Mouse (Mus musculus): Measurements from ENCODE around the gene Mbd3. TPM values are rescaled to one million over a fixed set of nuclear protein-coding genes. Genes with fewer than 3 reads are reported as not detected.

Gene Mbd3
- polyA plus RNA-seq, 2 experiments: 44.3 to 79.5 TPM

DNA sequence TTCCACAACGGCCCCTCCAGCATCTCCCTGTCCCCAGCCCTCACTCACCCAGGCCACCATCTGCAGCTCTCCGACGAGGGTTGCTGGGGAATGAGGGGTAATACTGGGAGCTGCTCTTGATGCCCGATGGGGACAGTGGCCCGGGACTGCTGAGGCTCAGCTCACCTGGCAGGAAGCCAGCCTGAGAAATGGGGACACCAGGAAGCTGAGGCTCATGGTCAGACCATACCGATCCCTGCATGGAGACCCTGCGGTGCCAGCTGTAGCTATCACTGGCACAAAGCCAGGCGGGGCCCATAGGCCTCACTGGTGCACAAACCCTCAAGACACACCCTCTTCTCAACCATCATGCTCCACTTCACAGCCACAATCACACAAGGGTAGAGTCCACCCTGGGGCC, 20.1 kb upstream of the Mbd3 start:
- 72% methylated on average over 8 of the region's 8 CpGs for WGBS (ENCODE audit: insufficient replicate concordance)
- DNase-seq (ENCODE audit: low read depth in 3 of 3, low spot score in 3 of 3): no peak
- 0 out of 4 replicates have a peak overlapping the region, but pooled peaks of 1 of the 2 experiments have one; percentile 9 for H3K4me3 ChIP-seq (ENCODE audit: insufficient read depth in 1 of 2, low read depth in 2 of 2, low read length in 2 of 2)
- peak overlapping the region; percentile 16 for H3K27ac ChIP-seq
- peak overlapping the region; percentile 14; the same call in 1 of the 2 replicates for H3K9ac ChIP-seq (replicated peaks)
- H3K27me3 ChIP-seq (ENCODE audit: control insufficient read depth, insufficient read depth, low read length): no peaks in the 10 kb centered on the region
- H3K36me3 ChIP-seq (replicated peaks; ENCODE audit: control insufficient read depth, insufficient read depth, low read depth): peaks cover 71% of the 10 kb centered on the region
- H3K9me3 ChIP-seq (ENCODE audit: control insufficient read depth, low read length): no peaks in the 10 kb centered on the region
- peak overlapping the region; percentile 85 for H3K4me2 ChIP-seq (ENCODE audit: low read depth)
- ATAC-seq (ENCODE audit: insufficient read depth): no peak
- no peak for TF ChIP-seq CTCF (IDR thresholded peaks at IDR 0.05; ENCODE audit: low read depth)
- no peak for TF ChIP-seq EP300 (IDR thresholded peaks at IDR 0.05; ENCODE audit: low read depth)
- H3K4me1 ChIP-seq (replicated peaks; ENCODE audit: control insufficient read depth in 2 of 2, insufficient read depth in 2 of 2, low read length in 1 of 2): peaks cover 60 to 62% of the 10 kb centered on the region in 2 experiments

DNA sequence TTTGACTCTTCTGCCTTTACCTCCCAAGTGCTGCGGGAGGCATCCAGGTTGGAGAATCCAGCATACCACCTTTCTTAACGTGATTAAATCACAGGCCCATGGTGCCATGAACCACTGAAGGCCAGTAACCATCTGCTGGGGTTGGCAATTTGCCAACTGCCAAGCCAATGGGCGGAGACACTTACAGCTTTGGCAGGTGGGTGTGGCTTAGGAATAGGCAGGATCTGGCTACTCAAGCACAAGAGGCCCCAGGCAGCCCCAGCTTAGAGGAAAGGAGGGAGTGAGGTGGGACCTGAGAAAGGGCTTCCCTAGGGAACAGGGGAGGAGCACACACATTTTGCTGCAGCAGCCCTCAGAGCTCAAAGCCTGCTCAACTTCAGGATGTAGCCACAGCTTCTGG, 19.0 kb upstream of the Mbd3 start:
- ATAC-seq (ENCODE audit: insufficient read depth) (no peak), DNase-seq (ENCODE audit: low read depth in 3 of 3, low spot score in 3 of 3) (peak; percentile 54 to 66 (median 55))
- H3K4me3 ChIP-seq (ENCODE audit: insufficient read depth in 1 of 2, low read depth in 2 of 2, low read length in 2 of 2): no peak overlapping the region
- TF ChIP-seq CTCF (IDR thresholded peaks at IDR 0.05; ENCODE audit: low read depth) (no peak), EP300 (IDR thresholded peaks at IDR 0.05; ENCODE audit: low read depth) (no peak)
- no peaks in the 10 kb centered on the region for H3K27me3 ChIP-seq (ENCODE audit: control insufficient read depth, insufficient read depth, low read length)
- H3K36me3 ChIP-seq (replicated peaks; ENCODE audit: control insufficient read depth, insufficient read depth, low read depth): peaks cover 81% of the 10 kb centered on the region
- H3K4me2 ChIP-seq (ENCODE audit: low read depth): peak overlapping the region; percentile 85
- H3K27ac ChIP-seq: peak overlapping the region; percentile 16
- H3K4me1 ChIP-seq (replicated peaks; ENCODE audit: control insufficient read depth in 2 of 2, insufficient read depth in 2 of 2, low read length in 1 of 2): peaks cover 49 to 50% of the 10 kb centered on the region in 2 experiments
- 66% methylated on average over 3 of the region's 3 CpGs for WGBS (ENCODE audit: insufficient replicate concordance)
- peak overlapping the region; percentile 14 for H3K9ac ChIP-seq (replicated peaks)
- no peaks in the 10 kb centered on the region for H3K9me3 ChIP-seq (ENCODE audit: control insufficient read depth, low read length)

DNA sequence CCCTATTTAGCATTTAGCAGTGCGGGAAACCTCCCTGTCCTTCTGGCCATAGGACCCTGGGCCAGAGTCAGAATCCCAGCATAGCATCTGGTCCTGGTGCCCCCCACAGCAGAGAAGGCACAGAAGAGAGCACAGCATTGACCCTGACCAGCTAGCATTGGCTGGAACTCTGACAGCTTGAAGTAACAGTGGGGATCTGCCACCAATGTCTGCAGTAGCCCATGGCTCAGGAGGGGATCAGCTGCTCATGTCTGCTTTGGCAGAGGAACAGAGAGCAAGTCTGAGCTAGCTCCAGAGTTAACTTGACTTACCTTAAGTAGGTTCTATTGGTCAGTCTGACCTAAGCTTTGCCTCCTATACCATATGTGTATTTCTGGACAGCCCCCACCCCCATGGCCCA, 18.5 kb upstream of the Mbd3 start:
- no peak overlapping the region for H3K4me2 ChIP-seq (ENCODE audit: low read depth)

DNA sequence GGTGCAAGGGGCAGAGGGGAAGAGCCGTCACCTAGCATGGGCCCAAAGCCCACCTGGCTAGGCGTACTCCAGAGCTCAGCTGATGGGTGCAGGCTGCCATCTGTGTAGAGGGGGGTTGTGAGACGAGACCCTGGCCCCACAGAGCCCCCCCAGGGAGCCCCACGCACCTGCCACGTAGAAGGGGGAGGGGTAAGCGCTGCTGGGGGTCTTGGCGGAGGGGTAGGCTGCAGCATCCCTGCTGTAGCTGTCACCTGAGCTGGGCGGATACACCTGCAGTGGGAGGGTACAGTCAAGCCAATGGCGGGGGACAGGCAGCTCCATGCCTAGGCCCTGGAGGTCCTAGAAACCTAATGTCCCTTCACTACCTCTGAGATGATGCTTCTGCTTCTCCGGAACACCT, 18.0 kb upstream of the Mbd3 start:
- Histone ChIP-seq H3K4me1 (replicated peaks; ENCODE audit: control insufficient read depth in 2 of 2, insufficient read depth in 2 of 2, low read length in 1 of 2) (peaks cover 40 to 41% of the 10 kb centered on the region in 2 experiments), H3K9me3 (ENCODE audit: control insufficient read depth, low read length) (no peaks in the 10 kb centered on the region), H3K27me3 (ENCODE audit: control insufficient read depth, insufficient read depth, low read length) (no peaks in the 10 kb centered on the region), H3K4me2 (ENCODE audit: low read depth) (no peak overlapping the region), H3K27ac (no peak overlapping the region), H3K9ac (replicated peaks) (no peak overlapping the region), H3K4me3 (ENCODE audit: insufficient read depth in 1 of 2, low read depth in 2 of 2, low read length in 2 of 2) (no peak overlapping the region), H3K36me3 (replicated peaks; ENCODE audit: control insufficient read depth, insufficient read depth, low read depth) (peaks cover 90% of the 10 kb centered on the region)
- ATAC-seq (ENCODE audit: insufficient read depth): no peak
- TF ChIP-seq CTCF (IDR thresholded peaks at IDR 0.05; ENCODE audit: low read depth) (no peak), EP300 (IDR thresholded peaks at IDR 0.05; ENCODE audit: low read depth) (no peak)
- WGBS (ENCODE audit: insufficient replicate concordance): 92% methylated on average over 10 of the region's 10 CpGs
- no peak for DNase-seq (ENCODE audit: low read depth in 3 of 3, low spot score in 3 of 3)

More for the DNA sequence above, 18.5 kb upstream of the Mbd3 start:
- ATAC-seq (ENCODE audit: insufficient read depth) (no peak), DNase-seq (ENCODE audit: low read depth in 3 of 3, low spot score in 3 of 3) (no peak)
- H3K27ac ChIP-seq: peak overlapping the region; percentile 46; the same call in 1 of the 2 replicates
- H3K9ac ChIP-seq (replicated peaks): no peak overlapping the region
- TF ChIP-seq EP300 (IDR thresholded peaks at IDR 0.05; ENCODE audit: low read depth) (no peak), CTCF (IDR thresholded peaks at IDR 0.05; ENCODE audit: low read depth) (no peak)
- H3K36me3 ChIP-seq (replicated peaks; ENCODE audit: control insufficient read depth, insufficient read depth, low read depth): peaks cover 85% of the 10 kb centered on the region
- peaks cover 45 to 46% of the 10 kb centered on the region in 2 experiments for H3K4me1 ChIP-seq (replicated peaks; ENCODE audit: control insufficient read depth in 2 of 2, insufficient read depth in 2 of 2, low read length in 1 of 2)
- H3K9me3 ChIP-seq (ENCODE audit: control insufficient read depth, low read length): no peaks in the 10 kb centered on the region
- 89% methylated on average over 1 of the region's 1 CpGs for WGBS (ENCODE audit: insufficient replicate concordance)
- no peak overlapping the region for H3K4me3 ChIP-seq (ENCODE audit: insufficient read depth in 1 of 2, low read depth in 2 of 2, low read length in 2 of 2)
- H3K27me3 ChIP-seq (ENCODE audit: control insufficient read depth, insufficient read depth, low read length): no peaks in the 10 kb centered on the region

DNA sequence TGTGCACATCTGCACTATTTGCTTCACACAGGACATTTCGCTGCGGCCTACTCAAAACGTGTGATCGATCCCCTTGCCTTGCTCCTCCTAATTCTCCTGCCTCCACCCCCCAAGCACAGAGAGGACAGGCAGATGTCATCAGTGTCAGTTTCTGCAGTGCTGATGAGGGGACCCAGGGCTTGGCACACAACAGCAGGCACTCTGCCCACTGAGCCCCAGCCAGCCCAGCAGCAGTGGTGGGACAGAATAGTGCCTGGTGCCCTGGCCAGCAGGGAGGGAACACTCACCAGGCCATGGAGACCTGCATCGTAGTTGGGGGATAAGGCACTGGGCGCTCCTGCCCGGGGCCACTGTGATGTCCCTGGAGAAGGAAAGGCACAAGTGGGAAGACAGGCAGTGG, 16.2 kb upstream of the Mbd3 start:
- no peak overlapping the region for H3K9ac ChIP-seq (replicated peaks)
- no peak for DNase-seq (ENCODE audit: low read depth in 3 of 3, low spot score in 3 of 3)
- no peak overlapping the region for H3K4me3 ChIP-seq (ENCODE audit: insufficient read depth in 1 of 2, low read depth in 2 of 2, low read length in 2 of 2)
- H3K36me3 ChIP-seq (replicated peaks; ENCODE audit: control insufficient read depth, insufficient read depth, low read depth): peaks cover 99% of the 10 kb centered on the region
- no peak for TF ChIP-seq EP300 (IDR thresholded peaks at IDR 0.05; ENCODE audit: low read depth)
- TF ChIP-seq CTCF (IDR thresholded peaks at IDR 0.05; ENCODE audit: low read depth): no peak
- H3K27ac ChIP-seq: no peak overlapping the region
- H3K4me1 ChIP-seq (replicated peaks; ENCODE audit: control insufficient read depth in 2 of 2, insufficient read depth in 2 of 2, low read length in 1 of 2): peaks cover 22 to 25% of the 10 kb centered on the region in 2 experiments
- no peaks in the 10 kb centered on the region for H3K9me3 ChIP-seq (ENCODE audit: control insufficient read depth, low read length)
- no peak overlapping the region for H3K4me2 ChIP-seq (ENCODE audit: low read depth)
- no peak for ATAC-seq (ENCODE audit: insufficient read depth)
- no peaks in the 10 kb centered on the region for H3K27me3 ChIP-seq (ENCODE audit: control insufficient read depth, insufficient read depth, low read length)
- WGBS (ENCODE audit: insufficient replicate concordance): 89% methylated on average over 7 of the region's 7 CpGs
